Mouse (Mus musculus): Measurements from ENCODE around the gene Drc1. TPM values are rescaled to one million over a fixed set of nuclear protein-coding genes. Genes with fewer than 3 reads are reported as not detected.

Drc1 gene
- total RNA-seq, 2 experiments from 2014 or later: 7.6 to 8.6 TPM

DNA sequence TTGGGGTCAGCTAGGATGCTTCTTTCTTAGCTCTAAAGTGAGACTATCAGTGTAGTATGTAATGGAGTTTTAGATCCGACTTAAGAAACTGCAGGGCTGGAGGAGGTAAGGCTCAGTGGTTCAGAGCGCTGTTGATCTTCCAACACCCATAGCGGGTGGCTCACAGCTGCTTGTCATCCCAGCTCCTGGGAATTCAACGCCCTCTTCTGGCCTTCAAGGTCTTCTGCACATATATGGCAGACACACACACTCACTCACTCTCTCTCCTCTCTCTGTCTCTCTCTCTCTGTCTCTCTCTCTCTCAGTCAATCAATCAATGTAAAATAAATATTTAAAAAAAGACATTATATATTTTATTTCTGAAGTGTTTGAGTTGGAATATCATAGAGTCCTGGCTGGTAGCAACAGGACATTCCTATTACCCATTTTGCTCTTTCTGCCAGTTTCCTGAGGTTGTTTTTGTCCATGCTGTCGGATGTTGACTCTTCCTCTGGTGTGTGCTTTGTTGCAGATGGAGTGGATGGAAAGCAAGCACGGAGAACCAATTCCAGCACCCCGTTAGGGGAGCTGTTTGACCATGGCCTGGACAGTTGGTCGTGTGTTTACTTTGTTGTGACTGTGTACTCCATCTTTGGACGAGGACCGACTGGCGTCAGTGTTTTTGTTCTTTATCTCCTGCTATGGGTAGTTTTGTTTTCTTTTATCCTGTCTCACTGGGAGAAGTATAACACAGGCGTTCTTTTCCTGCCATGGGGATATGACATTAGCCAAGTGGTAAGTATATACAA, 25.4 kb upstream of the Drc1 start:
- no peak for DNase-seq (ENCODE audit: low spot score in 2 of 2)
- no peak for TF ChIP-seq CTCF (conservative IDR thresholded peaks at IDR 0.05)
- H3K27ac ChIP-seq: no peak overlapping the region
- no peak overlapping the region for H3K4me3 ChIP-seq

DNA sequence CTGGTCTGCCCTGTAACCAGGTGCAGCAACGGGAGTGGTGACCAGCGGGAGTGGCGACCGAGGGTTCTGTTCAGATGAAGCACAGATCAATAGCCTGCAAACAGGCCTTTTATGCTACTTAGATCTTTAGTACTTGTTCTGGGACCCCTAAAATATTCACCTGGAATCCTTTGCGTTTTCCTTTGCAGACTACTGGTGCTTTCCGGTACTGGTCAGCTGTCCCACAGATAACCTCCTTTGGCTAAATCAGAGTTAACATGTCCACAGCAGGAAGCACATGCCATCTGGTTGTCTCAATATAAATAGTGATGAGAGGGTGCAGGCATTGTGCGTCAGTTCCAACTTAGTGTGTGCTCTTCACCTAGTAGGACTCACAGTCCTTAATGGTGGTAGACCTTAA, 22.4 kb upstream of the Drc1 start:
- no peak for TF ChIP-seq CTCF (conservative IDR thresholded peaks at IDR 0.05)
- Histone ChIP-seq H3K27ac (no peak overlapping the region), H3K4me3 (no peak overlapping the region)
- DNase-seq (ENCODE audit: low spot score in 2 of 2): no peak

DNA sequence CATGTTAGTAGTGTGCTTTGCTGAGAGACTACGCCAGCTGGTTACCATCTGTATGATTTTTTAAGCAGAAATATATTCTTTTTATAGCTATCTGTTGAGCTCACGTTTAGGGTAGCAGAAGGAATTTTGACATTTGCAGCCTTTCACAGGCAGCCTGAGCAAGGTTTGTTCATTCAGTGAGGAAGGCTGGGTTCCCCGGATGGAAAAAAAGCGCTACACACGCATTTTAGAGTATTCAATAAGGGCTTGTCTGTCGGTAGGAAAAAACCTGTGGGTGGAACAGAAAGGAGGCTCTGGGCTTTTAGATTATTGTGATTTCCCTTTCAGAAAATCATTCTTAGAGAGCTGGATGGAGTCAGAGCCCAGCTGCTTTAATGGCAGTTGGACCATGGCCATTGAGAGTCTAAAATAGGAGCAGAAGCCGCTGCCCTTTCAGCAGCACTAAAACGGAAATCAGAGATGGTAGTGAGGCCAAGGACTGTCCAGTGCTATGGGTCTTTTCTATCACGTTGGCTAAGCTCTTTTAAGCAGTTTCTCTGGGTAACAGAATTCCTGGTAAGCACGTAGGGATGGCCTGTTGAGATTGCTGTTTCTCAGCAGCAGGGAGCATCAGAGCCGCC, 10.5 kb upstream of the Drc1 start:
- TF ChIP-seq CTCF (conservative IDR thresholded peaks at IDR 0.05): no peak
- peak overlapping the region; percentile 61; the same call in 1 of the 2 replicates for H3K27ac ChIP-seq
- H3K4me3 ChIP-seq: no peak overlapping the region; the same call in 1 of the 2 replicates
- DNase-seq (ENCODE audit: low spot score in 2 of 2): peak; percentile 70 to 83

DNA sequence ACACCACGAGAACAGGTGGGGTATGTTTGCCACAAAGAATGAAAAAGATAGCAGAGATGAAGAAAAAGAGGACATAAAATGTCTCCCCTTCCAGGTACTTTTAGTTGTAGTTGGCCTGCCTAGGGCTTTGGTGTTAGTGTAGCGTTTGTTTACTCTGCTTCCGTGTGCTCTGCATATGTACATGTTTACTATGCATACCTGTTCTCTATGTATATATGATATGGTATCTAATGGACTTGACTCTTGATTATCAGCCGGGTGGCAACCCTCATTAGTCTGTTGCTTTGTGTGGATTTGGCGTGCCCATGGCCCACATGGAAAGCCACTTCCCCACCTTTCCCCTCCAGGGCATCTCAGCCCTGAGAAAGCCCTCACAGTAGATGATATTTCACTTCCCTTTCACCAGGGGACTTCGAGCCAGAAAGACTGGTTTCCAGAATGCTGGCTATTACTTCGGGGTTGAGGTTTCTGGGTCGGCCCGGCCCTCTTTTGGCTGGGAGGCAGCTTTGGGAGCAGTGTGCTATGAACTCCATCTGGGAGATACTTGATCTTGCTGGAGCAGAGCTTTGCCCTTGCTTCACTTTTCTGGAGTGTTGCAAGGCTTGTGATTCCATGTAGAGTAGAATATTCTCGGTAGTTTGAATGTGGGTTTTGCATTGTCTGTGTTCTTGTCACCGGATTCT, 9.4 kb upstream of the Drc1 start:
- no peak for TF ChIP-seq CTCF (conservative IDR thresholded peaks at IDR 0.05)
- DNase-seq (ENCODE audit: low spot score in 2 of 2): no peak
- no peak overlapping the region for H3K27ac ChIP-seq
- H3K4me3 ChIP-seq: no peak overlapping the region

DNA sequence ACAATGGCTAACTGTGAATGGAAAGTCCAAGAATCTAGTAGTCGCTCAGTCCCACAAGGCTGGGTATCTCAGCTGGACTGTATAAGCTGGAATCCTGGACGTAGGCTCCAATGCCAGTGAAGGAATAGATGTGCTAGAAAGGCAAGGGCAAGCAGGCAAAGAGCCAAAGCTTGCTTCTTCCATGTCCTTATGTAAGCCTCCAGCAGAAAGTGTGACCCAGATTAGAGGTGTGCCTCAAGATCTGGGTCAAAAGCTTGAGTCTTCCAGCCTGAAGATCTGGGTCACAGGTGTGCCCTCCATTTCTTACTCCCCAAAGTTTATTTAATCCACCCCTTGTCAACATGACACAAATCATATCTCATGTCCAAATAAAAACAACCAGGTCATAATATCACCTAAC, 4.8 kb upstream of the Drc1 start:
- no peak for TF ChIP-seq CTCF (conservative IDR thresholded peaks at IDR 0.05)
- DNase-seq (ENCODE audit: low spot score in 2 of 2): no peak
- no peak overlapping the region for H3K4me3 ChIP-seq
- no peak overlapping the region for H3K27ac ChIP-seq

DNA sequence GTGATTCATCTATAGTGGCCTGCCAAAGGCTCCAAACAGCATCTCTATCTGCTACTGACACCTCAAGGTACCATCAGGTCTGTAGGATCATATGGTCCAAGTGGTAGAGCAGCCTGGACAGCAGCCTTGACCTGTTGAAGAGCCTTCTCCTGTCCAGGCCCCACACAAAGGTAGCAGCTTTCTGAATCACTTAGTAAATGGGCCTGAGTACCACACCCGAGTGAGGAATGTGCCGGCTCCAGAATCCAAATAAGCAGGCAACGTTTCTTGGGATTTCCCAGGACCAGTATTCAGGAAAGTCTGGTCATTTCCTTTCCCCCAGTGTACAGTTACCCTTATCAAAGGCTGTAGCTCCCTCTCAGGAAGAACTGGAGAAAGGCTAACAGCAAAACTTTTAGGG, 2.2 kb upstream of the Drc1 start:
- TF ChIP-seq CTCF (conservative IDR thresholded peaks at IDR 0.05): no peak
- H3K27ac ChIP-seq: no peak overlapping the region
- no peak overlapping the region for H3K4me3 ChIP-seq
- DNase-seq (ENCODE audit: low spot score in 2 of 2): no peak

DNA sequence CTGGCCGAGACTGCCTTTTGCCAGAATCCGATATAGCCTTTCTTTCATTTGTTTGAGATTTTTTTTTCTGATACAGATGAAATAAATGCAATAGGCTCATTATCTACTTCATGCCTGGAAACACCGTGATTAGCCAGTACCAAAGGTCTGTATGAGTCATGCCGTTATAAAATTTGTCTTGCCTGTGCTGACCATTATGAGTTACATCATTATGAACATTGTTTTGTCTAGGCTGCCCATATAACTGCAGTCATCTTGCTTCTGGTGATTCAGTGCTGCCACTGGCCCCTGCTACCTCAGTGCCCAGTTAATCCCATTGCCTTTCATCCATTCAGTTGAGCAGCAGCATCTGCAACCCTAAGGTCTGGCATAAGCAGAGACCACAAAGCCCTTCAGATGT, 1.7 kb upstream of the Drc1 start:
- no peak for TF ChIP-seq CTCF (conservative IDR thresholded peaks at IDR 0.05)
- DNase-seq (ENCODE audit: low spot score in 2 of 2): no peak
- Histone ChIP-seq H3K4me3 (no peak overlapping the region), H3K27ac (no peak overlapping the region)

DNA sequence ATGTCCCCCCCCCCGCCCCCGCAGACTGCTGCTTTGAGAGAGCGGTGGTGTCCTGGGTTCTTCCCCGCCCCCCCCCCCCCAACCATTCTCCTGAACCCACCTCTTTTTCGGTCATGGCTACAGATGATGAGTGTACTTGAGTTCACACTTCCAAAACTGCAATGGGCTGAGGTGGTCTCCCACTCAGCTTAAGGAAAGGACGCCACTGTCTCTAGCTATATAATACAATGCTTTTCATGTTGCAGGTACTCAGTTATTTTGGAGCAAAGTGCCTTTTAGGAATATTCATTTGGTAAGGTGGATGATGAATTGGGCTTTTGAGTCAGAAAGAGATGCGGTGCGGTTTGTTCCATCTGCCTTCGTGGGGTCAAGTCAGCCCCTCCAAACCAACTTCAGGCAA, 324 bp upstream of the Drc1 start:
- Histone ChIP-seq H3K4me3 (peak overlapping the region; percentile 74), H3K27ac (peak overlapping the region; percentile 91)
- TF ChIP-seq CTCF (conservative IDR thresholded peaks at IDR 0.05): no peak
- DNase-seq (ENCODE audit: low spot score in 2 of 2): no peak

DNA sequence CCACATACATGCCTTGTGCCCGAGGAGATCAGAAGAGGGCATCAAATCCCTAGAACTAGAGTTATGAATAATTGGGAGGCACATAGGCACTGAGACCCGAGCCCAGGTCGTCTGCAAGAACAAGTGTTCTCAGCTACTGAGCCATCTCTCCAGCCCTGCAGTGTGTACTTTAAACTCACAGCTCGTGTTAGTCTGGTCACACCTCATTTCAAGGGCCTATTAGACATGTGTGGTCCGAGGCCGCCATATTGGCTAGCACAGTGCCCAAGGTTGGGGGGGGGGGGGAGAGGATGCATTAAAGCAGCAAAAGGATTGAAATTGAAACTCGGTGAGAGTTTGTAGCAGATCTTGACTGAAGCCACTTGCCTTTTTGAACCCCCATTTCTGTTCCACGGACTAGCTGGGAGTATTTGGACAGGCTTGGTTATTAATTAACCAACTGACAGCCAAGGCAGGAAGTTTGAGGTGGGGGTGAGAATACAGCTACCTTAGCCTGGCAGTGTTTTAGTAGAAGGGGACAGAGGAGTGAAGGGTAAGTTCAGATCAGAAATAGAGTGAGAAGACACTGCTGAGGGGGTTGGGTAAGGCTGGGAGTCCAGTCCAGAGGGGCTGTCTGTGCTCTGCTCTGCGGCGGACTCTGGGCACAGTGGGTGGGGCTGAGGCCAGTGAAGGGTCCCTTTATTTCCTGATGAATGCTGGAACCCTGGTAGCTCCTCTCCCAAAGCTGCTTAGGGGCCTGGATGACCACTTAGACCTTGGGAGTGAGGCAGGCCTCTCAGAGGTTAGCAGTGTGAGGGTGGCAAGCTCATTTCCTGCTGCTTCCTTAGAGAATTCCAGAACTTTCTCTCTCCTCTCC, 5.0 kb downstream of the Drc1 start:
- TF ChIP-seq CTCF (conservative IDR thresholded peaks at IDR 0.05): no peak
- Histone ChIP-seq H3K27ac (no peak overlapping the region), H3K4me3 (no peak overlapping the region)
- no peak for DNase-seq (ENCODE audit: low spot score in 2 of 2)

DNA sequence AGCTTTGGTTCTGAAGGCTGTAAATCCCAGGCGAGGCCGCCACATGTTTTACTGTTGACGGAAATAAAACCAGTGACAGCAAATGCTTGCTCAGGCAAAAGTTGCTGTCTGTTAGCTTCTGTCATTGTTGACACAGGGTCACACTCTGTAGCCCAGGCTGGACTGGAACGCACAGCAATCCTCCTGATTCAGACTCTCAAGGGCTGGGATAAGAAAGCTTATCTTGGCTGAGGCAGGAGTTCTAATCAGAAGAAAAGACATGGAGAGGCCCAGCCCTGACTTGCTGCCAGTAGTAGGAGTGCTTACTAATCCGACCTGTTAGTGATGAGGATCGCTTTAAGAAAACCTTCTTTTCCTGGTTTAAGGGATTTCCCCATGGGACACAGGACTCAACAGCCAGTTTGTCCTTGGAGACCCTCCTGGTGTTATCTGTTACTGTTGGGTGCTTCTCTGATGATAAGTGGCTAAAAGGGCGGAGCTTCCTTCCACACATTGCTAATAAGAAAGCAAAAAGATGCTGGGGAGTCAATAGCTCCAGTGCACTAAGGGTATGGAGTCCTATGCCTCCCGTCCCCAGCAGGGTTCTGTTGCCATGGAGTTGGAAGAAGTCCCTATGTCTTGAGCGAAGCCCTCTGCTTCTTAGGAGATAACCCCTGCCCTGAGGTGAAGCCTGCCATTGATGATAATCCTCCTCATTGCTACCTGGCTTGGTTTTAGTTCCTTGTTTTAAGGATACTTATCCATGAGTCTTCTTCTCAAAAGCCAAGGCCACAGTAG, 6.1 kb downstream of the Drc1 start:
- H3K27ac ChIP-seq: no peak overlapping the region
- no peak for DNase-seq (ENCODE audit: low spot score in 2 of 2)
- no peak for TF ChIP-seq CTCF (conservative IDR thresholded peaks at IDR 0.05)
- no peak overlapping the region for H3K4me3 ChIP-seq

DNA sequence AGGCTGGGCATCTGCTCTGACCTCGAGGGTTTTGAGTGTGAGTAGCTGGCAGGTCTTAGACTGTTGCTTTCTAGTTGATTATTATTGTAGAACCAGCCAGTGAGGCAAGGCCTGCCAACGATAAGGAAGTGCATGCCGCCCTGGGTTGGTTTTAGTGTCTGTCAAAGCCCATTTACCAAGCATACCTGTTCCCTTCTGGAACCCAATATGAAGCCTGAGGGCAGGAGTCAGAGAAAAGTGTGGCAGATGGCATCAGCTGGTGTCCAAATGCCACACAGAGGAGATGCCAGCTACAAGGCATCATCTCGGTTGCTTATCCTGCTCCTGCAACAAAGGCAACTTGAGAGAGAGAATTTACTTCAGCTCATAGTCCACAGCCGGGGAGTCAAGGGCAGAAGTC, 59.6 kb downstream of the Drc1 start:
- no peak for DNase-seq (ENCODE audit: low spot score in 2 of 2)
- no peak overlapping the region for H3K27ac ChIP-seq
- no peak overlapping the region for H3K4me3 ChIP-seq
- TF ChIP-seq CTCF (conservative IDR thresholded peaks at IDR 0.05): no peak

Data from layer of hippocampus, adult 2 months (tissue).